Mouse (Mus musculus): ENCODE data around the gene Nanog. TPM values are rescaled to one million over a fixed set of nuclear protein-coding genes. Genes with fewer than 3 reads are reported as not detected.

Nanog gene
- polyA plus RNA-seq (2012): not detected in 2 replicates

GRCm38 (mm10) chr6:122707036-122707800 lies at the start of gene Nanog:
Gene Nanog (plus strand): TSS chr6:122707489.

Other genes with a start within 250 kb of the Nanog start
- not detected in 2 replicates for gene Rimklb, start 208.7 kb upstream of the Nanog start, polyA plus RNA-seq (2012)
- not detected in 2 replicates for gene Mfap5, start 201.6 kb upstream of the Nanog start, polyA plus RNA-seq (2012)
- gene Aicda, start 153.7 kb upstream of the Nanog start, polyA plus RNA-seq (2012): not detected in 2 replicates
- 0.80 and 1.2 TPM in 2 replicates for gene Apobec1, start 105.0 kb upstream of the Nanog start, polyA plus RNA-seq (2012)
- 2.7 and 3.8 TPM in 2 replicates for gene Gdf3, start 97.4 kb upstream of the Nanog start, polyA plus RNA-seq (2012)
- gene Dppa3, start 81.1 kb upstream of the Nanog start, polyA plus RNA-seq (2012): not detected in 2 replicates
- gene Slc2a3, start 94.2 kb downstream of the Nanog start, polyA plus RNA-seq (2012): 14.8 and 20.3 TPM in 2 replicates
- gene Foxj2, start 112.4 kb downstream of the Nanog start, polyA plus RNA-seq (2012): 23.3 and 27.9 TPM in 2 replicates
- gene C3ar1, start 148.7 kb downstream of the Nanog start, polyA plus RNA-seq (2012): 0.04 TPM in 1 of 2 replicates, not detected in the other
- 10.6 and 15.8 TPM in 2 replicates for gene Necap1, start 167.0 kb downstream of the Nanog start, polyA plus RNA-seq (2012)
- 0.05 and 0.11 TPM in 2 replicates for gene Clec4a1, start 214.4 kb downstream of the Nanog start, polyA plus RNA-seq (2012)
- gene Clec4a3, start 245.0 kb downstream of the Nanog start, polyA plus RNA-seq (2012): 0.05 TPM in 1 of 2 replicates, not detected in the other

Measured in megakaryocyte-erythroid progenitor cell, adult 5 weeks (primary cell).